Mouse (Mus musculus) heart, embryonic 10.5 days (tissue): ENCODE measurements around the gene Mast4. TPM values are rescaled to one million over a fixed set of nuclear protein-coding genes. Genes with fewer than 3 reads are reported as not detected.

Experiments used
- DNase-seq: peaks from one replicate; pipeline ENCODE4 v3.0.0-alpha.2; 2017; ENCODE audit warnings: low spot score
- H3K27ac ChIP-seq: fragments of 300-500 bp; sonication (generic); 2 replicates; pipeline ENCODE4 v1.5.1; 2016; ENCODE audit warnings: mild to moderate bottlenecking
- H3K27me3 ChIP-seq: fragments of 300-500 bp; sonication (generic); 2 replicates; pipeline ENCODE4 v1.6.1; 2016; ENCODE audit warnings: mild to moderate bottlenecking; ENCODE audit not compliant: poor library complexity, insufficient read depth, severe bottlenecking
- H3K36me3 ChIP-seq: fragments of 300-500 bp; sonication (generic); 2 replicates; pipeline ENCODE4 v1.6.1; 2016; ENCODE audit warnings: mild to moderate bottlenecking, moderate library complexity
- H3K4me1 ChIP-seq: fragments of 300-500 bp; sonication (generic); 2 replicates; pipeline ENCODE4 v1.6.1; 2016; ENCODE audit warnings: mild to moderate bottlenecking
- H3K4me3 ChIP-seq: fragments of 300-500 bp; sonication (generic); 2 replicates; pipeline ENCODE4 v1.5.1; 2016; ENCODE audit warnings: mild to moderate bottlenecking, moderate library complexity
- H3K9me3 ChIP-seq: fragments of 300-500 bp; sonication (generic); 2 replicates; pipeline ENCODE4 v1.6.1; 2016; ENCODE audit warnings: mild to moderate bottlenecking, moderate library complexity
- WGBS: fragments of 180-500 bp; shearing (Covaris S2); methylation state at CpG from one replicate; pipeline ENCODE4 v1.1.7; 2016; 5-methylcytosine and 5-hydroxymethylcytosine counted together
- polyA plus RNA-seq: library from polyadenylated mRNA; unstranded; fragments of >200 nt; fragmentation: Nextera tagmentation; extraction: Ambion mirVana; gene quantifications from 2 replicates; pipeline ENCODE4 v1.2.1, GENCODE M21; 2016

The Mast4 gene
- polyA plus RNA-seq, 1 experiment from 2014 or later = 33.2 TPM

- Histone ChIP-seq H3K4me3 (no peak overlapping the region), H3K9me3 (no peaks in the 10 kb centered on the region; the same call in 1 of the 2 replicates), H3K27me3 (no peaks in the 10 kb centered on the region), H3K36me3 (peaks cover 17% of the 10 kb centered on the region; the same call in 1 of the 2 replicates), H3K4me1 (peaks cover 36% of the 10 kb centered on the region), H3K27ac (no peak overlapping the region)
- DNase-seq = no peak
Observed at GRCm38 (mm10) chr13:102866816-102867215, 467.5 kb downstream of the Mast4 start.

- 40% methylated on average over 11 of the region's 11 CpGs for WGBS
- no peak for DNase-seq
- Histone ChIP-seq H3K4me3 (no peak overlapping the region), H3K4me1 (peaks cover 35% of the 10 kb centered on the region), H3K36me3 (peaks cover 17% of the 10 kb centered on the region; the same call in 1 of the 2 replicates), H3K27ac (0 out of 2 replicates have a peak overlapping the region, but pooled peaks have one; percentile 23), H3K9me3 (no peaks in the 10 kb centered on the region; the same call in 1 of the 2 replicates), H3K27me3 (no peaks in the 10 kb centered on the region)
Observed at GRCm38 (mm10) chr13:102865971-102866724, 468.1 kb downstream of the Mast4 start.

- H3K4me3 ChIP-seq = no peak overlapping the region
- peaks cover 17% of the 10 kb centered on the region; the same call in 1 of the 2 replicates for H3K36me3 ChIP-seq
- DNase-seq = no peak
- 0 out of 2 replicates have a peak overlapping the region, but pooled peaks have one; percentile 23 for H3K27ac ChIP-seq
- peaks cover 34% of the 10 kb centered on the region for H3K4me1 ChIP-seq
- no peaks in the 10 kb centered on the region for H3K27me3 ChIP-seq
- 58% methylated on average over 3 of the region's 3 CpGs for WGBS
- no peaks in the 10 kb centered on the region; the same call in 1 of the 2 replicates for H3K9me3 ChIP-seq
Observed at GRCm38 (mm10) chr13:102865494-102865893, 468.8 kb downstream of the Mast4 start.

- no peak overlapping the region for H3K27ac ChIP-seq
- no peak overlapping the region for H3K4me3 ChIP-seq
- H3K4me1 ChIP-seq = peaks cover 35% of the 10 kb centered on the region
- no peaks in the 10 kb centered on the region for H3K27me3 ChIP-seq
- H3K36me3 ChIP-seq = peaks cover 17% of the 10 kb centered on the region; the same call in 1 of the 2 replicates
- 59% methylated on average over 1 of the region's 1 CpGs for WGBS
- DNase-seq = no peak
- no peaks in the 10 kb centered on the region; the same call in 1 of the 2 replicates for H3K9me3 ChIP-seq
Observed at GRCm38 (mm10) chr13:102864840-102865239, 469.5 kb downstream of the Mast4 start.

GRCm38 (mm10) chr13:102864079-102864478 is 470.2 kb downstream of the Mast4 start:
- no peak overlapping the region for H3K4me3 ChIP-seq
- WGBS = 48% methylated on average over 2 of the region's 2 CpGs
- peaks cover 35% of the 10 kb centered on the region for H3K4me1 ChIP-seq
- H3K27ac ChIP-seq = no peak overlapping the region
- H3K9me3 ChIP-seq = no peaks in the 10 kb centered on the region; the same call in 1 of the 2 replicates
- no peaks in the 10 kb centered on the region for H3K27me3 ChIP-seq
- peaks cover 13% of the 10 kb centered on the region; the same call in 1 of the 2 replicates for H3K36me3 ChIP-seq
- DNase-seq = no peak

- no peaks in the 10 kb centered on the region for H3K9me3 ChIP-seq
- WGBS = 60% methylated on average over 2 of the region's 2 CpGs
Observed at GRCm38 (mm10) chr13:102862981-102863380, 471.3 kb downstream of the Mast4 start.

GRCm38 (mm10) chr13:102862397-102862796 is 471.9 kb downstream of the Mast4 start:
- Histone ChIP-seq H3K4me3 (no peak overlapping the region), H3K9me3 (no peaks in the 10 kb centered on the region), H3K27me3 (no peaks in the 10 kb centered on the region), H3K27ac (no peak overlapping the region), H3K36me3 (no peaks in the 10 kb centered on the region), H3K4me1 (peaks cover 47% of the 10 kb centered on the region)
- WGBS = 70% methylated on average over 2 of the region's 2 CpGs
- DNase-seq = no peak

More at GRCm38 (mm10) chr13:102862981-102863380, 471.3 kb downstream of the Mast4 start:
- Histone ChIP-seq H3K4me3 (no peak overlapping the region), H3K27ac (no peak overlapping the region), H3K27me3 (no peaks in the 10 kb centered on the region), H3K4me1 (peaks cover 41% of the 10 kb centered on the region), H3K36me3 (0 out of 2 replicates have a peak, but pooled peaks cover 5% of the 10 kb centered on the region)
- no peak for DNase-seq

GRCm38 (mm10) chr13:102860733-102861132 is 473.6 kb downstream of the Mast4 start:
- Histone ChIP-seq H3K4me1 (peaks cover 42% of the 10 kb centered on the region), H3K27me3 (no peaks in the 10 kb centered on the region), H3K36me3 (no peaks in the 10 kb centered on the region), H3K27ac (no peak overlapping the region), H3K4me3 (no peak overlapping the region), H3K9me3 (no peaks in the 10 kb centered on the region)
- WGBS = 91% methylated on average over 7 of the region's 7 CpGs
- no peak for DNase-seq

- WGBS = 60% methylated on average over 3 of the region's 3 CpGs
Observed at GRCm38 (mm10) chr13:102860135-102860534, 474.2 kb downstream of the Mast4 start.

GRCm38 (mm10) chr13:102857539-102857838 is 476.8 kb downstream of the Mast4 start:
- DNase-seq = no peak
- Histone ChIP-seq H3K27me3 (no peaks in the 10 kb centered on the region), H3K4me1 (peaks cover 28% of the 10 kb centered on the region), H3K9me3 (no peaks in the 10 kb centered on the region), H3K36me3 (peaks cover 9% of the 10 kb centered on the region; the same call in 1 of the 2 replicates), H3K4me3 (no peak overlapping the region), H3K27ac (no peak overlapping the region)
- WGBS = 76% methylated on average over 3 of the region's 3 CpGs

More at GRCm38 (mm10) chr13:102860135-102860534, 474.2 kb downstream of the Mast4 start:
- no peaks in the 10 kb centered on the region for H3K9me3 ChIP-seq
- peaks cover 36% of the 10 kb centered on the region for H3K4me1 ChIP-seq
- H3K27me3 ChIP-seq = no peaks in the 10 kb centered on the region
- H3K27ac ChIP-seq = no peak overlapping the region
- no peak for DNase-seq
- no peak overlapping the region for H3K4me3 ChIP-seq
- H3K36me3 ChIP-seq = no peaks in the 10 kb centered on the region

- no peaks in the 10 kb centered on the region for H3K27me3 ChIP-seq
- H3K9me3 ChIP-seq = no peaks in the 10 kb centered on the region
- no peak overlapping the region for H3K4me3 ChIP-seq
- H3K4me1 ChIP-seq = peaks cover 28% of the 10 kb centered on the region
- DNase-seq = no peak
- WGBS = 76% methylated on average over 5 of the region's 5 CpGs
- H3K36me3 ChIP-seq = peaks cover 10% of the 10 kb centered on the region; the same call in 1 of the 2 replicates
- H3K27ac ChIP-seq = no peak overlapping the region
Observed at GRCm38 (mm10) chr13:102856821-102857538, 477.3 kb downstream of the Mast4 start.

- Histone ChIP-seq H3K4me1 (peaks cover 12% of the 10 kb centered on the region), H3K9me3 (no peaks in the 10 kb centered on the region), H3K36me3 (peaks cover 12% of the 10 kb centered on the region; the same call in 1 of the 2 replicates), H3K27me3 (no peaks in the 10 kb centered on the region), H3K27ac (no peak overlapping the region), H3K4me3 (no peak overlapping the region)
- no peak for DNase-seq
- WGBS = 87% methylated on average over 5 of the region's 5 CpGs
Observed at GRCm38 (mm10) chr13:102852865-102853264, 481.4 kb downstream of the Mast4 start.

- Histone ChIP-seq H3K4me1 (no peaks in the 10 kb centered on the region), H3K36me3 (peaks cover 12% of the 10 kb centered on the region; the same call in 1 of the 2 replicates), H3K27me3 (no peaks in the 10 kb centered on the region), H3K27ac (no peak overlapping the region), H3K9me3 (no peaks in the 10 kb centered on the region), H3K4me3 (no peak overlapping the region)
- 95% methylated on average over 1 of the region's 1 CpGs for WGBS
- DNase-seq = no peak
Observed at GRCm38 (mm10) chr13:102851253-102851652, 483.0 kb downstream of the Mast4 start.
